8 mouse cellular contexts compared by ENCODE assay signal in genomic region chr11:102447497-102447896, GRCm38 (mm10). TPM values are rescaled to one million over a fixed set of nuclear protein-coding genes. Genes with fewer than 3 reads are reported as not detected.
A peak's percentile ranks its signal among the peaks of the same experiment; 100 is the strongest.
DNase-seq lines count a peak whose midpoint lies in the region; ATAC-seq lines count a peak whose summit lies in the region.

Fam171a2 (minus strand) TSS chr11:102447682.

- no peaks in the 10 kb centered on the region for H3K9me3 ChIP-seq in forebrain, embryonic 16.5 days (ENCODE audit: control insufficient read depth, low read length)

- peak; percentile 85 for ATAC-seq in forebrain, embryonic 16.5 days

- H3K36me3 ChIP-seq in forebrain, embryonic 16.5 days (ENCODE audit: control insufficient read depth, insufficient read depth), result peaks cover 7% of the 10 kb centered on the region

- H3K4me2 ChIP-seq in forebrain, embryonic 16.5 days (ENCODE audit: low read length), result peak within 1 kb of the TSS; percentile 91

- peak within 1 kb of the TSS; percentile 100 for H3K9ac ChIP-seq in forebrain, embryonic 16.5 days (replicated peaks; ENCODE audit: low read depth, low read length)

- H3K4me1 ChIP-seq in forebrain, embryonic 16.5 days (replicated peaks; ENCODE audit: control insufficient read depth, insufficient read depth, low read length), result peaks cover 41% of the 10 kb centered on the region

- no peaks in the 10 kb centered on the region for H3K27me3 ChIP-seq in forebrain, embryonic 16.5 days (replicated peaks; ENCODE audit: control insufficient read depth, insufficient read depth, low read length)

- DNase-seq in kidney, adult 18-20 months, result peak; percentile 72
- DNase-seq in kidney, adult 11 months, result no peak
- DNase-seq in cerebellum, adult 8-10 months, result peak; percentile 85
- DNase-seq in heart, postnatal 4 days, result peak; percentile 93
- DNase-seq in layer of hippocampus, postnatal 36 days, result peak; percentile 78 to 83
- peak; percentile 68 for DNase-seq in lung, postnatal 25 days (ENCODE audit: low spot score)
- DNase-seq in right cerebral cortex, postnatal 10 days (ENCODE audit: low spot score in 2 of 2), result peak; percentile 80 to 88

- WGBS in forebrain, embryonic 16.5 days, result 1% methylated on average over 40 of the region's 40 CpGs

- peak within 1 kb of the TSS; percentile 92 for H3K27ac ChIP-seq in forebrain, embryonic 16.5 days (ENCODE audit: low read length)

- H3K4me3 ChIP-seq in forebrain, embryonic 16.5 days (replicated peaks; ENCODE audit: low read length), result peak within 1 kb of the TSS; percentile 58

RNA-seq across cellular contexts. Expression of gene Fam171a2, which starts in this region (rescaled TPM):
- polyA plus RNA-seq in forebrain, embryonic 16.5 days (2015; fragmentation: Nextera tagmentation; extraction: Ambion mirVana), result 16.1 and 17.8 TPM in 2 replicates
- 10 to 100 TPM; 30.2 to 30.5 TPM for total RNA-seq in heart, postnatal 4 days (2021)
- total RNA-seq in layer of hippocampus, postnatal 36 days (2021), result 100 to 1,000 TPM in 1 of 2 experiments, 10 to 100 TPM in 1; 97.3 to 111 TPM
